Mouse (Mus musculus) ovary, postnatal 14 days (tissue): ENCODE data around the gene Pbxip1.

Experiments used
- DNase-seq: peaks from one replicate; pipeline ENCODE4 v3.0.0; 2022; ENCODE audit warnings: low spot score

Gene Pbxip1

DNA sequence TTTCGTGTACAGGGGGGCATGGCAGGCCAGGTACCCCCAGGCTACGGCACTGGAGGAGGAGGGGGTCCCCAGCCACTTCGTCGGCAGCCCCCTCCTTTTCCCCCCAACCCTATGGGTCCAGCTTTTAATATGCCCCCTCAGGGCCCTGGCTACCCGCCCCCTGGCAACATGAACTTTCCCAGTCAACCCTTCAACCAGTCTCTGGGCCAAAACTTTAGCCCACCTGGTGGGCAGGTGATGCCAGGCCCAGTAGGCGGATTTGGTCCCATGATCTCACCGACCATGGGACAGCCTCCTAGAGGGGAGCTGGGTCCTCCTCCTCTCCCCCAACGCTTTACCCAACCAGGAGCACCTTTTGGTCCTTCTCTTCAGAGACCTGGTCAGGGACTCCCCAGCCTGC, 3.9 kb upstream of the Pbxip1 start:
- DNase-seq: no peak

DNA sequence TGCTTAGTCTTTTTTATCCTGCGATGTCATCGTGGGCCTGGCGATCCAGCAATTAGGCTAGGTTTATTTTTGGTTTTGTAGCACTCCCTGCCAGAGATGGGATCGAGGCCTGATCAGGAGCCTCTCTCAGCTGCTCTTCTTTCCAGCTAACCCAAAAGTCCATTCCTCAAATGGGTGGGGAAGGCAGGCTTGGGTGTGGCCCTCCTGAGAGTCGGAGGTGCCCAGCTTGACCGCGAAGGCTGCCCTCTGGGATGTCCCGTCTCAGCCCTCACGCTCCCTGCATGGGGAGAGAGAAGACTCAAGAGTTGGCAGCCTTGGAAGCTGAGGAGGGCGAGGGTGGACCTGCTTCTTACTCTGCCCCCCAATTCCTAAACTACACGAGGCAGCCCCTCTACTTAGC, 2.0 kb upstream of the Pbxip1 start:
- DNase-seq: no peak

DNA sequence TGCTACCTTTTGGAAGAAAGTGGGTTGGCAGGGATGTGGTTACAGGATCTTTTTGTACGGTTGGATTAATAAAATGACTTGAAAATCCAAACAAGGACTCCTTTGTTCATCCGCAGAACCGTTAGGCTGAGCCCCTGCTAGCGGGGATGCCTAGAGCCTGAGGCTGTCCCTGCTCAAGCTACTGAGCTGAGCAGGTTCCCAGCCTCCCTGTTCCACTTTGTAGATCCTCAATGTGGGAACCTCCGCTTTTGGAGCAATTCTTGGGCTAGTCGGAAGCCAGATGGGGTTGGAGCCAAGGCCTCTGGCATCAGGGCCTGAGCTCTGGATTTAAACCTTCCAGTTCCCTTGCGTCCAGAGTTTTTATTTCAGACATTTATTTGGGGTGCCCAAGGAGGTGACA, 1.5 kb upstream of the Pbxip1 start:
- DNase-seq: no peak

DNA sequence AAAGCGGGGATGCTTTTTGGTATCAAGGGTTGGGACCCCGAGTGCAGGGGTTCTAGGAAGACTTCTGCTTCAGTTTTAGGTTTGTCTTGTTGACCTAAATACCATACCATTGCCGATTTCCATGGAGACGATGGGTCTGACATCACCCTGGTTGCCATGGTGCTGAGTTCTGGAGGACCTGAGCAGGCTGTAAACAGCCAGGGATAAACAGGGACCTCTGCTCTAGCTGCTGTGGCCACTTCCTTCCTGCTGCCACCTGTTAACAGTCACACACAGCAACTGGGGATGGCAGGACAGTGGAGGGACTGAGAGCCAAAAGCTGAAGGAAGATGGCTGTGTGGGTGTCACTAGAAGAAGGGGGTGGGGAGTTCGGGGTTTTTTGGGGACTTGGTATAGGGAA, 763 bp downstream of the Pbxip1 start:
- DNase-seq: no peak

DNA sequence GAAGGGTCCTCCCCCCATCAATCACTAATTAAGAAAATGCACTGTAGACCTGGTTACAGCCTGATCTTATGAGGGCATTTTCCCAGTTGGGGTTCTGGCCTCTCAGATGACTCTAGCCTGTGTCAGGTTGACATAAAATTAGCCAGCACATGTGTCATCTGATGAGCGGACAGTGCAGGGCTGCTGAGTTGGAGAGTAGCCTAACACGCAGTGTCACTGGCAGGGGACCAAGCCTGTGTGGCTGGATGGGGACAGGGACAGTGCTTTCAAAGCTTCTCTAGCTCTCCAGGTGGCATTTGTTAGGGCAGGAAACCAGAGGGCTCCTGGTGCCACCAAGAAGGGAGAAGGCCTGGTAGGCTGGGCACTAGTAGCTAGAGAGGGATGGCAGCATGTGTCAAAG, 4.2 kb downstream of the Pbxip1 start:
- no peak for DNase-seq

DNA sequence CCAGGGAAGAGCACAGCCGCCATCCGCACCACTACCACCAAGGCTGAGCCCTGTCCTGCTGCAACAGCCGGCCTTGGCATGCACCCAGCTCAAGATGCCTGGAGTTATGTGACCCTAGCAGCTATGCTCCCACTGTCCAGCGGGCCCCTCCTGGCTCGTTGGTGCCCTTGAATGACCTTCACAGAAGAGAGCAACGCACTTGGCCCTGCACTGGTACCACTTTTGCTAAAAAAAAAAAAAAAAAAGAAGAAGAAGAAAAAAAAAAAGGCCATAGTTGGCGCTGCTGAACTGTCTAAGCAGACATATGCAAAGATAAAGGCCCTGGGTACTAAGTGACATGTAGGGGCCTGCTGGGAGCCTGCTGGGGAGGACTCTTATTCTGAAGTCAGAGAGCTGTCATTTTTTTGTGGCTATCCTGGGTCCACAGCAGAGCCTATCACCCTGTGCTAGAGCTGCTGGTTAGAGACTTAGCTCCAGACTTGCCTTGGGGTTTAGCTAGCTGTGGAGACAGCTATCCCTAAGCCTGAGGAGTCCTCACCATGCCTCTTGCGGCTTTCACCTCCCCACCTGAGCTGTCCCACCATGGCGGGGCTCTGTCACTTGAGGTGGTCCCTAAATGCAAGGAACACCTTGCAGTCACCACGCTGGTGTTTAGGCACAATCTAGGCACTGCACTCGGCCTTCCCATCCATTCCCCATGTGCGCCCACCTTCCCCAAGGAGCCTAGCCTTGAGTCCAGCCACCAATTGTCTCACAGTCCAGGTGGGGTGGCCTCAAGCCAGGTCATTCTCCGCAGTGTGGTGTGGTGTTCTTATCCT, 12.4 kb downstream of the Pbxip1 start:
- DNase-seq: no peak

DNA sequence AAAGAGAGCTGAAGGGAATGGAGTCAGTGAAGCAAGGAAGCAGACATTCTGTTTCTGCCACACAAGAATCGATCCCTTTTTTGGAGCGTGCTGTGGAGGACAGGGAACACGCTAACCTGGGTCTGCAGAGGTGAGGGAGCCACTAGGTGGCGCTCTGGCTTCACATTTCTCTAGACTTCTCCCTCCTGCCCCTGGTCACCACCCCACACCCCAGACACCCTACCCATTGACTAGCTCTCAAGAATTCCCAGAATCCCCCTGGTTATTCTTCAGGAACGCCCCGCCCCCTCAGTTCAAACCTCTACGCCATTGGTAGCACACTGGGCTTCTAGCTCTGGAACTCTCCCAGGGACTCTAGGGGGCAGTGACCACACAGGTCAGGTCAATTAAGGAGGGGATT, 13.0 kb downstream of the Pbxip1 start:
- peak; percentile 55 for DNase-seq

DNA sequence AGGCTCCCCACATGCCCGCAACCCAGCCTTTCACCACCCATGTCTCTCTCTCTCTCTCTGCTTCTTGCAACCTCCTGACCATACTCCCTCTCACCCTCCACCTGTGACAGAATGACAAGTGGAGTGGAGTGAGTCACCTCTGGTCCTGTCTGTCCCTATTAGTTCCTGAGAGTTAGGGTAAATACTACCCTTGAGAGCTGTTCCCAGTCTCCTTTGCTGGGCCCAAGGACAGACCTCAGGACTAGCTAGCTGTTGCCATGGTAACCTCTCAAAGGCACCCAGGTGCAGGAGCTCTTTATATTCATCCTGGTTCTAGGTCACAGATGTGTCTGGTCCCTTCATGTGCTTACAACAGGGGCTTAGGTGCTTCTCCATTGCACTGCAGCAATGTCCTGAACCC, 15.4 kb downstream of the Pbxip1 start:
- no peak for DNase-seq

DNA sequence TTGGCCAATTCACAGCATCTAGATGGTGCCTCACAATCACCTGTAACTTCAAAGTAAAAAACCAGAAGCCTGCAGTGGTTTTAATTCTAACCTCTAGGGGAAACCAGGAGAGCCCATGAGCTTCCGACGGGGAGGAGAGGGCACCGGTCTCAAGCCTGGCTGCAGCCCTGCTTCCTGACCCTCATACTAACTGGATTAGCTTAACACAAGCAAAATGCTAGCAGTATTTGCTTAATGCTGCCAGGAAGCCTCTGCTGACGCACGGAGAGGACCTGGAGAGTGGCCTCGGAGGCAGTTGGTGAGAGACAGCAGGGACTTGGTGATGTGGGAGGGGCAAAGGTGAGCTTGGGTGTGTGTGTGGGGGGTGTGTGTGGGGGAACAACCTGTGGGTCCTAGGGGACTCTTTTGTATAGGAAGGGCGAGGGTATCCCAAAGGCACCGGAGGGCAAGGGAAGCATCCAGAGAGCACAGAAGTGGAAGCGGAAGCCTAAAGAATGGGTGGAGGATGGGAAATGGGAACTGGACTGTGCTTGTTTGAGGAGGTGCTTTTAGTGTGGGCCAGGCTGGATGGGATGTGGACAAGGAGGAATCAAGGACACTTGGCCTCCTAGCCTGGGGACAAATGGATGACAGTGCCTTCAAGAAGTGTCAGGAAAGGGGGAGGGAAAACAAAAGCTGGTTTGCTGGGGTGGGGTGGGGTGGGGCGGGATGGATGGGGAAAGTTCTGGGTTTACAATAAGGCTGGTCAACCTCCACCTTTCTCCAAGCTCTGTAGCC, 18.1 kb downstream of the Pbxip1 start, which contains the start of gene Pmvk:
Gene Pmvk, plus strand, starts transcription at position 141 of the 777 bp plus-strand sequence.
- DNase-seq: no peak

DNA sequence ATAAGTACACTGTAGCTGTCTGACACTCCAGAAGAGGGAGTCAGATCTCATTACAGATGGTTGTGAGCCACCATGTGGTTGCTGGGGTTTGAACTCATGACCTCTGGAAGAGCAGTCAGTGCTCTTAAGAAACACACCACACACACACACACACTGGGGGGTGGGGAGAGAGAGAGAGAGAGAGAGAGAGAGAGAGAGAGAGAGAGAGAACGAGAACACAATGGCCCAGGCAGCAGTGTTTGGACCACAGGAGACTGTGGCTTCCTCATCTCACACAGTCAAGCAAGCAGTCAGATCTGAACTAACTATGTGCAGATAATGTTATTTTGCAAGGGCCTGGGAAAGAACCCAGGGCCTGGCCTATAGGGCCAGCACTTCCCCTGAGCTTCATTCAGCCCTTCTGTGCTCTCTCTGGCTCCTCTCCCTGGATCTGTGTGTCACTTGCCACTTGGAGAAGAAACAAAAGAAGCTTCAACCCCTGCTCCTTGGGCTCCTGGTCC, 19.3 kb downstream of the Pbxip1 start:
- no peak for DNase-seq

DNA sequence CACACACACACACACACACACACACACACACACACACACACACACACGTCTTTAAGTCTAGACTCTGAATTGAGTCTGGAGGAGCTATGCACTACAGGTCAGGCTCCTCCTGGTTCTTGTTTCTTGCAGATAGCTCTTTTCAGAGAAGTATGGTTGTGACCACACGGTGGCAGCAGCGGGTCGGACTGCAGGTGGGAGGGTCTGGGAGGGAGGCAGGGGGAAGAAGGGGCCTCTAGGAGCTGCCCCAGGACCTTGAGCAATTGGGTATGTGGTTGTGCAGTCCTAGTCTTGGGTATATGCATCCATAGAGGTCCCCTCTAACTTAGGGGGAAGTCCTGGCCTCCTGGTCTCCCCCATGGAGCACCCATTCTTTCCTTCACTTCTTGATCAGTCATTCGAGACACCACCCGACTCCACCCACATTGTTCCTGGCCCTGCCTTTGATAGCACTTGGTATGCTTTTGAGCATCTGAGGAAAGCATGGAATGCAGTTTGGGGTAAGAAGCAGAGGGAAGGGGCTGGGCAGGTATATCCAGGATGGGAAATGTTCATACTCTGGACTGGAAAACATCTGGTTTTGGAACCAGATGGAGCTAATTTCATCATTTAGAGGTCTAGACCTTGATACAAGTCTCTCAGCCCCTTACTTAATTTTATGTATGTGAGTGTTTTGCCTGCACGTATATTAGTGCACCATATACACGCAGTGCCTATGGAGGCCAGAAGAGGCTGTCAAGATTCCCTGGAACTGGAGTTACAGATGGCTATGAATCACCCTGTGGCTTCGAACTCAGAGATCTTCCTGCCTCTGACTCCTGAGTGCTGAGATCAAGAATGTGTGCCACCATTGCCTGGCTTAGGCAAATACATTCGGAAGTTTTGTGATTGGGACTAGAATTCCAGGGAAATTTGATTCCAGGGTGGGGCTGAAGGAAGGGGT, 20.5 kb downstream of the Pbxip1 start:
- DNase-seq: peak; percentile 63

DNA sequence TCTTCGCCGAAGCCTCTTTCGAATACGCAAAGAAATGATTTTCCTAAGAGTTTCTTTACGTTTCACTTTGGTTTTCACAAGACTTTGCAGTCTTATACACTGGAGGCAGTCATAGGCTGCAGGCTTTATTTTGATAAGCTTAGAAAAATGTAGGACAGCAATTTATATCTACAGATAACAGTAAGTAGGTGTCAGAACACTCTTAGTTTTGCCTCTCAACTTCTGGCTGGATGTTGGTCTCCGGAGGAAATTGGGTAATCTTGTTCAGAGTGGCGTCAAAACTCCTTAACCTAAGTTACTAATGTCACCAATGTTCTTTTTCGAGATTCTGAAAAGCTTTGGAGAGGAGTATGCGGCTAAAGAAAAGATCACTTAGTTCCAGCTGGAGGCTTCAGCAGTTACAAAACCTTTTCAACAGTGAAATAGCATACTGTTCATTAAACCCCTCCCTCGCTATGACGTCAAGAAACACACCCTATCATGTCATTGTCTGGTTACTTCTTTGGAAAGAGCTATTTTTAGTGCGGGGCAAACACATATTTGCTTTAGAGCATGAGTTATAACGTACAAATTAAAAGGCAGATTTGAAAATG, 22.0 kb downstream of the Pbxip1 start:
- no peak for DNase-seq

DNA sequence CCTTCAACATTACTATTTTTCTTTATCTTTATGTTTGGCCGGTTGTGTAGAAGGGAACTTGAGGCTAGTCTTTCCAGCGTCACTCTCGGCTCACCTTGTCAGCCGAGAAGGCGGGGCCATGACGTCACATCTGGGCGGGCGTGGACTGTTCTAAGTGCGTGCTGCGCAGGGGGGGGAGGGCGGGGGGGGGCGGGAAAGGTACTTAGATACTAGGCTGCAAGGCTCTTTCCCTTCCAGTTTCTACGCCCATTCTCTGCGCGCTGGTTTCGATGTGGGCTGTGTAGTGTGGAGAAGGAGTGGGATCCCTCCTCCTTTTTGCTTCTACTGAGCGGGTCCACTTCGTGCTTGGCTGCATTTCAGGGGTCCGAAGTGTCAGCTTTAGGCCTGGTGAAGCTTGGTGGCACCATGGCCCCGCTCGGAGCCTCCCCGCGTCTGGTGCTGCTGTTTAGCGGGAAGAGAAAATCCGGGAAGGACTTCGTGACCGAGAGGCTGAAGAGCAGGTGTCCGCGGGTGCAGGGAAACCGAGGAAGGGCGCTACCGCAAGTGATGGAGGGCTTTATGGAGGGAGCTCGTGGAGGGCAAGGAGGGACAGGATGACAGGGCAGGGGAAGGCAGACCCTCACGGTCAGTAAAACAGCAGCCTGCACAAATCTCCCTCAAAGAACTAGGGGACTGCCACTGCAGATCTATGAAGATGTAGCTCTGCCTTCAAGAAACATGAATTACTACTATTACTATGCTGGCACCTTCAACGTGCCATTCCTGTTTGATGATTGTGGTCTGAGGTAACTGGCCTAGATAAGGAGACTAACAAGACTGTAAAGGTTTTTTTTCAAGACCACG, 22.7 kb downstream of the Pbxip1 start:
- DNase-seq: peak; percentile 83

DNA sequence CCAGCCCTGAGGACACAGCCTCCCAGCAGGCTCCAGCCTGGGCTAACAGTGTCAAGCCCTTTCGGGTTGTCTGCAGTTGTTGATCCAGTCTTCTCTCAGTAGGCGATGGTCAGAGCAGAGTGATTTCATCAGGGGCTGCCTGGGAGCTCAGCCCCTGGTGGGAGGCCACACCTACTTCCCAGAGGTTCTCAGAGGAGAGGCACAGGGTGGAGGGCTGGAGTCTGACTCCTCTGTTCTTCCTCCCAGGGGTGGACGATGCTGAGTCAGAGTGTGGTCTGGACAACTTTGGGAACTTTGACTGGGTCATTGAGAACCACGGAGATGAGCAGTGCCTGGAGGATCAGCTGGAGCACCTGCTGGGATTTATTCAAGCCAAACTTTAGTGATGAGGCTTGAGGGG, 31.8 kb downstream of the Pbxip1 start:
- no peak for DNase-seq

DNA sequence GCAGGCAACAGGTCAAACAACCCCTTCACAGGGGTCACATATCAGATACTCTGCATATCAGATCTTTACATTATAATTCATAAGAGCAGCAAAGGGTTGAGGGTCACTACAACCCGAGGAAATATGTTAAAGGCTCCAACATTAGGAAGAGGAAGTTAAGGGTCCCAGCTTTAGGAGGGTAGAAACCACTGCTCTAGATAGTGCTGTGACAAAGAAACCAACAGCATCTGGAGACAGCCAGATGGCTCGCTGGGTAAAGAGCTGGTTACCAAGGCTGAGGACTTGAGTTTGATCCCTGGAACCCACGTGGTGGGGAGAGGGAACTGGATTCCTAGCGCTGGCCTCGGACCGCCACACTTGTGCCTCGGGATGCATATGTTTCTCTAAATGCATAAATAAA, 35.8 kb downstream of the Pbxip1 start:
- DNase-seq: no peak

DNA sequence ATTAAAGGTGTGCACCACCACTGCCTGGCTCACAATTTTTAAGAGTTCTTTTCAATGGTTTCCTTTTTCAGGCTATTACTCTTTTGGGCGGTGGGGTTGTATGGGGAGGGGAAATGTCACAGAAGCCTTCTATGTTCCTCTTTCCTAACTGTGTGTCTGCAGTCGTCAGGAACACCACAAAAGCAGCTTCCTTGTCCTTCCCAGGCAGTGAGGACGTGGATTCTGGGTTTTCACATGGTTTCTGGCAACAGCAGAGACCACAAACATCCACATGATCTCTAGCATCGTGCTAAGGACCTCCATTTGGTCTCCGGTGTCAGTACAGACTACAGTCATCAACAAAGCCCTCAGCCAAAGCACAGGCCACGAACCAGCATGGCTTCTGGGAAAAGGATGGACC, 37.3 kb downstream of the Pbxip1 start:
- DNase-seq: no peak

DNA sequence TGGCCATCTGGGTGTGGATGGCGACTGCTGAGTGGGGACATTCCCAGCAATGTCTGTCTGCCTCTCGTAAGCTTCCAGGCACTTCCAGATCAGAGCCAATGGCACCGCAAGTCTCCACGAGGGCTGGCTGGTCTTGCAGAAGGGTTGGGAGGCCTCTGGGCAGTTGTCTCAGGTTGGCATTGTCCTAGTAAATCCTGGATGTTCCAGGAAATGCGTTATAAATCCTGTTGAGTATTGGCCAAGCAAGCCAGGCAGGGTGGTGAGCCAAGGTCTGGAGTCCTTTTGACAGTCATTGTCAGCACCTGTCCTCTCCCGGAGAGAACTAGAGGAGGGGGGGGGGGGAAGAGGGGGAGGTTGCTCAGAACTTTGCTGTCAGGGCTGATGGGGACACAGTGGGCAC, 42.5 kb downstream of the Pbxip1 start:
- DNase-seq: no peak

DNA sequence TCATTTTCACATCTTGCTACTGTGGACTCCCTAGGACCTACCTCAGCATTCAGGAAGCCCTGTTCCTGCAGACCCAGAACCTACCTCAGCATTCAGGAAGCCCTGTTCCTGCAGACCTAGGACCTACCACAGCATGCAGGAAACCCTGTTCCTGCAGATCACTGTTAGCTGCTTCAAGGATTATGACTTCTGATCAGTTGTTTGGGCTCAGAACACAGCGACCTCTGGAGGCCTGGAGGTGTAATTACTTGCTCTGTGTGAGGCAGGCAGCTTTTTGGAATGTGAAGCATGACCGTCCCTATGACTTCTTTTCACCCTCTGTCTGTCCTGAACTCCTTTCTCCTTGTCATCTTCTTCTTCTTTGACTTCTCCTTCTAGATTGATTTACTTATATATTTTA, 45.0 kb downstream of the Pbxip1 start:
- no peak for DNase-seq

DNA sequence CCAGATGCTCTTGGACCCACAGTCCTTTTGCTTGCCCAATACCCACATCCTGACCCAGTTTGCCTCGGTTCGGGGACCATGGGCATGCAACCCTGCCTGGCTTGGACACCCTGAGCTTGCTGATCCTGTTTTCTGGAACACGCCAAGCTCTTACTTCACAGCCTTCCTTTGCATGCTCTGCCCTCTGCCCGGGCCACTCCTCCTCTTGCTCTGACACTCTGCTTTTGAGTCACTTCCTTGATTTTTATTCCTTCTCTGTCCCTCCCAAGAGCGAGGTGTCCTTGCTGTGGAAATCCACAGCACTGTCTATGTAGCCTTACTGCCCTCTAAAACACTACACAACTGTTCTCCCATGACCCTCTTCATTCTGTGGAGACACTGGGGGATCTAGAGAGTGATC, 45.7 kb downstream of the Pbxip1 start:
- DNase-seq: no peak

DNA sequence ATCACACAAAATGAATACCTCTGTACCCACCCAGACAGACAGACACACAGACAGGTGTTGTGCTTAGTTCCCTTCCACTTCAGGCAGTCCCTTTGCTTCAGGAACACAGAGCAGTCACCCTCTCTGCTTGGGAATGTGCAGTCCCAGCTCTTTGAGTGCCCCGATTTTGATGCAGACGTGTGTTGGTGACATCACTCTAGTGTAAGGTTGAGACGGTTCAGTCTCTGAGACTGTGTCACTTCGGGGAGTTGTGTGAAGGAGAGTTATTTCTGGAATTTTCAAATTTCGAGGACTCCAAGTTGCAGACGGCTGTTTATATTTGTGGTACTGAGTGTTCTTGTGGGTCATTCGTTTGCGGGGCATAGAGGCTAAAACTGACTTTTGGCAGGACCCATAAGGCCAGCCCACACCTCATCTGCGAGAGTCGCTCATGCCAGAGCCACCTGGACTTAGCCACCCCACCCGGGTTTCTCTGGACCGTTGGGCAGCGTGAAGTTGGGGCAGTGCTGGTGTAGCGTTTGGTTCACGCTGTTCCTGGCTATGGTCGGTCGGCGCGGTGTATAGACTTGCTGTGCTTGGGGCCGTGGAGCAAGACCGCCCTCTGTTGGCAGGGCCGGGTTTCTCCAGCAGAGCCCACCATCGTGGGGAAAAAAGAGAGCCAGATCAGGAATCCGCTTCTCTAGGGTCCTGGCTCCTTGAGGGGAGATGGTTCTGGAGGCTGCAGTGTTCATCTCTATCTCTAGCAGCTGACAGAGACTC, 48.4 kb downstream of the Pbxip1 start:
- peak; percentile 68 for DNase-seq
